Mouse (Mus musculus) telencephalon, adult 2 months (tissue): ENCODE measurements at regions not wholly inside any gene's neighbourhood (a gene's known extent, or its start where the extent isn't known, plus 50 kb on each side); places are given as distances from the start of the nearest gene placed in this dataset.

ENCODE experiments used
- DNase-seq: peaks from one replicate; pipeline ENCODE4 v3.0.0-alpha.2; 2011; ENCODE audit warnings: low read depth, low spot score

- DNase-seq, result no peak
These were observed 54.5 kb upstream of the Meis1 start for GRCm38 (mm10) chr11:19073265-19073664.

DNA sequence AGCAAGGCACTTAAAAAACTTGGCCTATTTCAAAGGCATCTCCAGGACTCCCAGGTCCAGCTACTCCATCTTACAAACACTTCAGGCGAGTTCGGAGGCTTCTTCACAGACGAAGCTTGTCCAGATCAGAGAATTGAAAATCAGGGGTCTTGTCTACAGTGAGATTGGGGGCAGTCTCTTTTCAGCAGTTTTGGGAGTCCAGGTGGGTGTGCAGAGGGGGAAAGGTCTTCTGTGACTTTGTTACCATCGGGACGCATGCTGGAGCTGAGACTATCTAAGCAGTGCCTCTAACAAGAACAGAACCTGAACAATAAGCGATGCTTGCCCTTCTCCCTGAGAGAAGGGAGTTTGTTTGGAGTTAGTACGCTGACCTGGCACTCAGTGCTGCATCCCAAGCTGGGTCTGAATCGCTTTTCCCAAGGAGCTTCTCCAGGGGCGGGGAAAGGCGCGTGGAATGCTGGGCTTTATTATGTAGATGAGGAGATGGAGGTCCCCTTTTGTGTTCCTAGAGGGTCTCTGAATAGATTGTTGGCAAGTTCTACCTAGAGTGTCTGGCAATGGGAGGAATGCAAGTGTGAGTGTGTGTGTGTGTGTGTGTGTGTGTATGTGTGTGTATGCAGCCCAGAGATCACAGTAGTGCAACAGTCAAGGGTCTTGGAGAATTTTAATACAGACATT is 55.2 kb upstream of the Meis1 start:
- no peak for DNase-seq

GRCm38 (mm10) chr11:19091101-19091857 is 72.5 kb upstream of the Meis1 start:
- DNase-seq, result peak; percentile 6

GRCm38 (mm10) chr11:19092967-19093745 is 74.4 kb upstream of the Meis1 start:
- no peak for DNase-seq

- no peak for DNase-seq
These were observed 75.0 kb upstream of the Meis1 start for GRCm38 (mm10) chr11:19093749-19094148.

DNA sequence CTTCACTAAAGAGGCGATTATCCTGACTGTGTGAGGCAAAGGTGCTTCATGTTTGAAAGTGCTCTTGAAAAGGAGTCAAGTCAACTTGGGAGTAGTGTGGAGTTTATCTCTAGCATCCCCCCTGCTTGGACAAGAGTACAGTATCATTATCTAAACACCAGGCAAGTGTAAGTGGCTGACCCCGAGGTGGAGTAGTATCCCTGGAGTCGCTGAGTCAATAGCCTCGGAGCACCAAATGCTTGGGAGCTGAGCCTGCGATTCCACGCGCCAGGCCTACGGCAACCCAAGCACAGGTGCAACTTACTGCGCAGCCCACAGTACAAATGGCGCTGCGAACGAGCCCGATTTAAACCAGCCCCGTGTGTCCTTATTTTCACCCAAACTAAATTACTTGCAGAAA is 75.4 kb upstream of the Meis1 start:
- no peak for DNase-seq

GRCm38 (mm10) chr11:19102981-19103568 is 84.3 kb upstream of the Meis1 start:
- DNase-seq, result no peak

DNA sequence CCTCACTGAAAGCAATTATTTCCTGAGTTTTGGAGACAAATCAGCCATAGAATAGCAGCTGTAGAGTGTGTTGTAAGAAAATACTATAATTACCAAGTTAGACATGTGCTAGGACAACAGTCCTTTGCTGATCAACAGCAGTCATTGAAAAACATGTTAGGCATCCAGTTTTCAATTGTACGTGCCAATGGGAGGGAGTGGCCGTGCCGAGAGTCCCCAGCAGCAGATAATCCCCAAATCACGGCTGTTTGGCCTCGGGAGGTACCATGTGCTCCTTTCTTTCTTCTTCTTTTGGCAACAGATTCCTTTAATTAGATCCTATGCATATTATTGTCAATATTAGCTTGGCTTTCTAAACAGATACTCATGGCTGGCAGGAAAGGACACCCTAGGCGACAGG is 88.4 kb upstream of the Meis1 start:
- no peak for DNase-seq

DNA sequence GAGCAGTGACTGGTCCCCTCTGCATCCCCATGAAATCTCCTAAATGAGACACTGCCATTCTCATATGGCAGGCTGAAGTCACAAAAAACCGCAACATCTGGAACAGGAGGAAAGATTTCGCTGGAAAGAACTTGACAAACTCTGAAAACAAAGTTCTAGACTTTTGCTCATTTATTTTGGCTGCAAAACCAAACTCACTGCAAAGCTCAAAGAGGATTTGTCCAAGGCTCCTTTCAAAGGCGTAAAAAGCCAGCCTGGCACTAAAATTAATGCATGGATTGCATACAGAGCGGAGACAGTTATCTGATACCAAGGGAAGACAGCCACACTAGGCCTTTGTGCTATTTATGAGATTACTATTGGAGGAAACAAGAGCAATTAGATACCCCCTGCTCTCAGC is 90.3 kb upstream of the Meis1 start:
- no peak for DNase-seq

DNA sequence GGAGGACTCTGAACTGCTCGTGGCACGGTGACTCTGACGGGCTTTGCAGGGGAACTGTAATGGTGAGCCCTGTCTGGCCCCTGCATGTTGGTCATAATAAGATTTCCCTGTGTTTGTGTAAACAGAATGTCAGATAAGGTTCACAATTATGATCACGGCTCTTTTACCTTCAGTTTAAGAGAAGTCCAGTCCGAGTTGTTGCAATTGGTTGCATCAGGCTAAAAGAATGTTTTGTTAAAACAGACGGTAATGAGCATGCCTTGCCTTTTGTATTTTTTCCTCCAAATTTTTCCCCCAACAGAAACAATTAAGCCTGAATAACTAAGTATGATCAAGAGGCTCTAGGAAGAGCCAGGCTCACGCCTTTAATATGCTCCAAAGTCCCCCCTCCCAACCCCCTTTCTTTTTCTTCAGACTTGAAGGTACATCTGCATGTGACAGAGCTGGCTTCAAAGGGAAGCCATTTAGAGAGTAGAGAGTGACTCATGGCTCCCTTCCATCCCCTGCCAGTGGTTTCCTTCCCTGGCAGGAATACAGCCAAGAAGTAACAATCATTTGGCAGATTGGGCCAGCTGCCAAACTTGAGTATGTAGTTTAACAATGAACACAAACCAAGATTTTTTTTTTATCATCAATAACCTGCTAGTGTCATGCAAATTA is 93.3 kb upstream of the Meis1 start:
- DNase-seq, result no peak

GRCm38 (mm10) chr11:19117121-19117520 is 98.3 kb upstream of the Meis1 start:
- no peak for DNase-seq

DNA sequence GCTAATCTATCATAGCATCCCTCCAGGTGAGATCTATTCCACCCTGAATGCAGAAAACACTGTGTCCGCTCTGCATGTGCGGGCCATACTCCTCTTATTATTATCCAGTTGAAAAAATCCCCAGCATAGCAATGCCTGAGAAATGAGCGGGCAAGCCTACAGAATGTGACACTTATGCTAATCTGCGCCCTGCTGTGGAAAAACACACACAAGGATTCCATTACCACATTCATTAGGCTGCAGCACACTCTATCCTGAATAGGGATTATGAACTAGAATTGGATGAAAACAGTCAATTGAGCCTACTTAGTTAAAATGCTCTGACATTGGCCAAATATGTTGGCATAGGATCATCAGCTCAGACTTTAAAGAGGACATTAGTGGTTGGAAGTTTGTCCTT is 99.5 kb upstream of the Meis1 start:
- DNase-seq, result no peak

- DNase-seq, result no peak
These were observed 101.4 kb upstream of the Meis1 start for GRCm38 (mm10) chr11:19119927-19120827.

DNA sequence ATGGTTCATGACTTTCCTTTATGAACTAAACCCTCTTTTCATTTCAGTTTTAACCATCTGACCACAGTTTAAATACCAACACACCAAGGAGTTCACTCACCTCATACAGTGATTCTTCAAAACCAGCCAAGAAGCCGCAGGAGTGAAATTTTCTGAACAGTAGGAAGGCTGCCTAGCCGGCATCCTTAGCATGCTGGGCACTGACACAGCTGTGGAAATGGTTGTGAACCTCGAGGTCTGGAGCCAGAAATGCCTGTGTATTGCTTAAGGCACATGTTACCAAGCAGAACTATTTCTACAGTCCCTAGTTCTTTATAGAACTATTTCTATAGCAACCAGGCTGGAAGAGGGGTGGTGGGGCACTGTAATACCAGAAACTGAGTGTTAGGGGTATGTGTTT is 102.1 kb upstream of the Meis1 start:
- no peak for DNase-seq

DNA sequence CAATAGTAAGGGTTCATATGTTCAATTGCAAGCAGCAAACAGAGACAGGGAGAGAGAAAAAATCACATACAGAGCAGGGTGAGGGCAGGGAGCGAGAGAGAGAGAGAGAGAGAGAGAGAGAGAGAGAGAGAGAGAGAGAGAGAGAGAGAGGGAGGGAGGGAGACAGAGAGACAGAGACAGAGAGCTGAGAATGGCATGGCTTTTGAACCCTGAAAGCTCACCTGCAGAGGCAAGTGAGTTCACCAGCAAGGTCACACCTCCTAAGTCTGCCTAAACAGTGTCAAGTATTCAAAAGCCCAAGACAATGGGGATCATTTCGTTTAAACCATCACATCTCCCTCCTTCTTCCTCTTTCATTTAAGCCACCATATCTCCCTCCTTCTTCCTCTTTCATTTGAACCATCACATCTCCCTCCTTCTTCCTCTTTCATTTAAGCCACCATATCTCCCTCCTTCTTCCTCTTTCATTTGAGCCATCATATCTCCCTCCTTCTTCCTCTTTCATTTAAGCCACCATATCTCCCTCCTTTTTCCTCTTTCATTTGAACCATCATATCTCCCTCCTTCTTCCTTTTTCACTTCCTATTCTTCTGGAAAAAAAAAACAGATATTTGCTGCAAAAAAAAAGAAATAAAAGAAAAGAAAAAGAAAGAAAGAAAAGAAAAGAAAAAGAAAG is 116.7 kb upstream of the Meis1 start:
- DNase-seq, result no peak

DNA sequence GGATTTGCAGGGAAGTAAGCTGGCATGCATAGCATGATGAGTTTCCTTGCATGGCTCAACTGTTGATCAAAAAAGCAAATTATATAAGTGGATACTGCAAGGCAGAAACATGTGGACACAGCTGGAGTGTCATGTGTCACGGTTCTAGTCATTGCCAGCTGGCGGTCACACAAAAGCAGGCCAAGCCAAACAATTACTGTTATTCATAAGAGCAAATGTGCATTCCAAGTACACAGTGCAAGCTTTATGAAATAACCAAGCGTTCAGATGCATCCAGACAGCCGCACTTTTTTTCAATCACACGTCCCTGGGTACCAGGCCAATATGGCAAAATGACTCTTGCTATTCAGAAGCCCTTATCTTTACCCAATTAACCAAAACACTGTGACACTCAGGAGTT is 119.6 kb upstream of the Meis1 start:
- DNase-seq, result peak; percentile 36

DNA sequence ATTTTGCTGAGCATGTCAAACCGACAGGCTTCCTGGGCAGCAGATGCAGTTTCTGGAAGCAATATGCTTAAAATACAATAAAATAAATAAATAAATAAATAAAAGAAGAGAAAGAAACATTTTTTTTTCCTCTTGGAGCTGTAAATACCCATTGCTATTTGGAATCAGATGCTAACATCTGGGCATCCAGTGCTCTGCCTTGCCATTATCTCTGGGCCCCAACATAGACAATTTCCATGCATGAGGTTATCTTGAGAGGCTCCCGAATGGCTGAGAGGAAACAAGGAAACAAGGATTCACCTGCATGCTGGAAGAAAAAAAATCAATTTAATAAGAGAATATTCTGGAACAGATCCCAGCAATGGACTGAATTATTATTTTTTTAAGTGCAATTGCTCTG is 120.0 kb upstream of the Meis1 start:
- no peak for DNase-seq

GRCm38 (mm10) chr11:19143267-19144000 is 124.6 kb upstream of the Meis1 start:
- DNase-seq, result no peak

GRCm38 (mm10) chr11:19144506-19144905 is 125.7 kb upstream of the Meis1 start:
- DNase-seq, result no peak
